Mouse (Mus musculus) limb, embryonic 15.5 days (tissue): ENCODE measurements around the gene Smad3. TPM values are rescaled to one million over a fixed set of nuclear protein-coding genes. Genes with fewer than 3 reads are reported as not detected.

Experiments
- ATAC-seq: fragments of 200-750 bp; cut with Nextera tagmentation; 2 replicates; pipeline ENCODE4 v1.8.0; 2017; ENCODE audit warnings: low read depth, moderate TSS enrichment; ENCODE audit not compliant: insufficient number of reproducible peaks, low FRiP score, low TSS enrichment
- H3K27ac ChIP-seq: fragments of 300-500 bp; sonication (generic); 2 replicates; pipeline ENCODE4 v1.5.1; 2015; ENCODE audit warnings: moderate library complexity, mild to moderate bottlenecking, inconsistent platforms
- H3K27me3 ChIP-seq: fragments of 300-500 bp; sonication (generic); 2 replicates; pipeline ENCODE4 v1.6.1; 2015; ENCODE audit warnings: inconsistent platforms
- H3K36me3 ChIP-seq: fragments of 300-500 bp; sonication (generic); 2 replicates; pipeline ENCODE4 v1.6.1; 2015; ENCODE audit warnings: inconsistent platforms
- H3K4me1 ChIP-seq: fragments of 300-500 bp; sonication (generic); 2 replicates; pipeline ENCODE4 v1.6.1; 2015; ENCODE audit warnings: inconsistent platforms
- H3K4me2 ChIP-seq: fragments of 300-500 bp; sonication (generic); 2 replicates; pipeline ENCODE4 v1.6.1; 2015; ENCODE audit warnings: mild to moderate bottlenecking, inconsistent platforms
- H3K4me3 ChIP-seq: fragments of 300-500 bp; sonication (generic); 2 replicates; pipeline ENCODE4 v1.5.1; 2015; ENCODE audit warnings: mild to moderate bottlenecking, inconsistent platforms
- H3K9ac ChIP-seq: fragments of 300-500 bp; sonication (generic); 2 replicates; pipeline ENCODE4 v1.6.1; 2015; ENCODE audit warnings: inconsistent platforms
- H3K9me3 ChIP-seq: fragments of 300-500 bp; sonication (generic); 2 replicates; pipeline ENCODE4 v1.6.1; 2016; ENCODE audit warnings: inconsistent platforms
- WGBS: fragments of 180-500 bp; shearing (Covaris S2); methylation state at CpG from one replicate; pipeline ENCODE4 v1.1.7; 2015; 5-methylcytosine and 5-hydroxymethylcytosine counted together
- polyA plus RNA-seq: library from polyadenylated mRNA; unstranded; fragments of >200 nt; fragmentation: Nextera tagmentation; extraction: Ambion mirVana; gene quantifications from 2 replicates; pipeline ENCODE4 v1.2.1, GENCODE M21; 2015

Gene Smad3
- polyA plus RNA-seq, 1 experiment from 2014 or later, result 28.9 TPM

- no peak overlapping the region; the same call in 1 of the 2 replicates for H3K27ac ChIP-seq
- 64% methylated on average over 2 of the region's 2 CpGs for WGBS
- H3K9me3 ChIP-seq, result no peaks in the 10 kb centered on the region
- no peak overlapping the region for H3K9ac ChIP-seq
- peaks cover 36% of the 10 kb centered on the region for H3K36me3 ChIP-seq
- ATAC-seq, result no peak
- no peak overlapping the region for H3K4me2 ChIP-seq
- H3K4me3 ChIP-seq, result no peak overlapping the region
- no peaks in the 10 kb centered on the region for H3K27me3 ChIP-seq
- H3K4me1 ChIP-seq, result peaks cover 74% of the 10 kb centered on the region
These were observed 93.5 kb downstream of the Smad3 start for GRCm38 (mm10) chr9:63664300-63664745.

GRCm38 (mm10) chr9:63663222-63663621 is 94.6 kb downstream of the Smad3 start:
- Histone ChIP-seq H3K4me3 (no peak overlapping the region), H3K9ac (no peak overlapping the region), H3K4me2 (no peak overlapping the region), H3K27me3 (no peaks in the 10 kb centered on the region), H3K9me3 (no peaks in the 10 kb centered on the region), H3K36me3 (peaks cover 36% of the 10 kb centered on the region), H3K27ac (no peak overlapping the region), H3K4me1 (peaks cover 74% of the 10 kb centered on the region)
- ATAC-seq, result no peak
- 45% methylated on average over 10 of the region's 10 CpGs for WGBS

- H3K9me3 ChIP-seq, result no peaks in the 10 kb centered on the region
- H3K36me3 ChIP-seq, result peaks cover 36% of the 10 kb centered on the region
- H3K4me1 ChIP-seq, result peaks cover 72% of the 10 kb centered on the region
- H3K4me2 ChIP-seq, result no peak overlapping the region
- H3K27ac ChIP-seq, result no peak overlapping the region
- ATAC-seq, result no peak
- WGBS, result 74% methylated on average over 7 of the region's 7 CpGs
- H3K9ac ChIP-seq, result no peak overlapping the region
- no peak overlapping the region for H3K4me3 ChIP-seq
- no peaks in the 10 kb centered on the region for H3K27me3 ChIP-seq
These were observed 95.0 kb downstream of the Smad3 start for GRCm38 (mm10) chr9:63662759-63663158.

GRCm38 (mm10) chr9:63660691-63661090 is 97.1 kb downstream of the Smad3 start:
- 93% methylated on average over 3 of the region's 3 CpGs for WGBS
- ATAC-seq, result no peak
- H3K27ac ChIP-seq, result no peak overlapping the region
- H3K9ac ChIP-seq, result no peak overlapping the region
- no peak overlapping the region for H3K4me3 ChIP-seq
- H3K36me3 ChIP-seq, result peaks cover 38% of the 10 kb centered on the region
- H3K27me3 ChIP-seq, result no peaks in the 10 kb centered on the region
- H3K9me3 ChIP-seq, result no peaks in the 10 kb centered on the region
- peaks cover 70% of the 10 kb centered on the region for H3K4me1 ChIP-seq
- H3K4me2 ChIP-seq, result no peak overlapping the region

GRCm38 (mm10) chr9:63660061-63660460 is 97.7 kb downstream of the Smad3 start:
- H3K9ac ChIP-seq, result no peak overlapping the region
- H3K36me3 ChIP-seq, result peaks cover 44% of the 10 kb centered on the region
- no peak overlapping the region for H3K4me2 ChIP-seq
- H3K27ac ChIP-seq, result 0 out of 2 replicates have a peak overlapping the region, but pooled peaks have one; percentile 74
- H3K4me3 ChIP-seq, result no peak overlapping the region
- 82% methylated on average over 4 of the region's 4 CpGs for WGBS
- no peaks in the 10 kb centered on the region for H3K9me3 ChIP-seq
- ATAC-seq, result no peak
- no peaks in the 10 kb centered on the region for H3K27me3 ChIP-seq
- H3K4me1 ChIP-seq, result peaks cover 70% of the 10 kb centered on the region

GRCm38 (mm10) chr9:63658970-63659371 is 98.8 kb downstream of the Smad3 start:
- Histone ChIP-seq H3K4me3 (no peak overlapping the region), H3K27me3 (no peaks in the 10 kb centered on the region), H3K4me2 (no peak overlapping the region), H3K9ac (no peak overlapping the region), H3K36me3 (peaks cover 51% of the 10 kb centered on the region), H3K4me1 (peaks cover 72% of the 10 kb centered on the region), H3K9me3 (no peaks in the 10 kb centered on the region), H3K27ac (peak overlapping the region; percentile 74)
- ATAC-seq, result no peak; the same call in 1 of the 2 replicates
- 32% methylated on average over 5 of the region's 5 CpGs for WGBS

- WGBS, result 73% methylated on average over 9 of the region's 9 CpGs
- H3K4me3 ChIP-seq, result no peak overlapping the region
- H3K27ac ChIP-seq, result peak overlapping the region; percentile 74
- no peaks in the 10 kb centered on the region for H3K27me3 ChIP-seq
- no peak overlapping the region for H3K9ac ChIP-seq
- no peaks in the 10 kb centered on the region for H3K9me3 ChIP-seq
- no peak for ATAC-seq
- H3K36me3 ChIP-seq, result peaks cover 45% of the 10 kb centered on the region
- H3K4me2 ChIP-seq, result no peak overlapping the region
- peaks cover 71% of the 10 kb centered on the region for H3K4me1 ChIP-seq
These were observed 99.4 kb downstream of the Smad3 start for GRCm38 (mm10) chr9:63658436-63658835.

GRCm38 (mm10) chr9:63657167-63657566 is 100.6 kb downstream of the Smad3 start:
- peaks cover 80% of the 10 kb centered on the region for H3K4me1 ChIP-seq
- H3K4me3 ChIP-seq, result no peak overlapping the region
- H3K27me3 ChIP-seq, result no peaks in the 10 kb centered on the region
- peaks cover 40% of the 10 kb centered on the region for H3K36me3 ChIP-seq
- H3K9me3 ChIP-seq, result no peaks in the 10 kb centered on the region
- no peak overlapping the region for H3K9ac ChIP-seq
- H3K4me2 ChIP-seq, result no peak overlapping the region
- no peak for ATAC-seq
- WGBS, result 69% methylated on average over 4 of the region's 4 CpGs
- H3K27ac ChIP-seq, result no peak overlapping the region

- peak overlapping the region; percentile 54; the same call in 1 of the 2 replicates for H3K27ac ChIP-seq
- no peak for ATAC-seq
- peaks cover 23% of the 10 kb centered on the region for H3K36me3 ChIP-seq
- 36% methylated on average over 1 of the region's 1 CpGs for whole genome bisulfite sequencing
- H3K4me2 ChIP-seq, result no peak overlapping the region
- no peak overlapping the region for H3K9ac ChIP-seq
- no peak overlapping the region for H3K4me3 ChIP-seq
- peaks cover 96% of the 10 kb centered on the region for H3K4me1 ChIP-seq
- H3K27me3 ChIP-seq, result no peaks in the 10 kb centered on the region
- H3K9me3 ChIP-seq, result no peaks in the 10 kb centered on the region
These were observed 102.7 kb downstream of the Smad3 start for GRCm38 (mm10) chr9:63655092-63655491.

- ATAC-seq, result no peak
- H3K27ac ChIP-seq, result peak overlapping the region; percentile 28; the same call in 1 of the 2 replicates
- WGBS, result 83% methylated on average over 8 of the region's 8 CpGs
- no peak overlapping the region for H3K4me3 ChIP-seq
- no peaks in the 10 kb centered on the region for H3K27me3 ChIP-seq
- peaks cover 26% of the 10 kb centered on the region for H3K36me3 ChIP-seq
- no peak overlapping the region for H3K9ac ChIP-seq
- H3K4me1 ChIP-seq, result peaks cover 95% of the 10 kb centered on the region
- no peaks in the 10 kb centered on the region for H3K9me3 ChIP-seq
- no peak overlapping the region for H3K4me2 ChIP-seq
These were observed 103.2 kb downstream of the Smad3 start for GRCm38 (mm10) chr9:63654575-63654974.

- Histone ChIP-seq H3K4me2 (no peak overlapping the region), H3K4me1 (peaks cover 88% of the 10 kb centered on the region), H3K36me3 (peaks cover 36% of the 10 kb centered on the region), H3K27me3 (no peaks in the 10 kb centered on the region), H3K9ac (no peak overlapping the region), H3K9me3 (no peaks in the 10 kb centered on the region), H3K27ac (0 out of 2 replicates have a peak overlapping the region, but pooled peaks have one; percentile 47), H3K4me3 (no peak overlapping the region)
- 47% methylated on average over 7 of the region's 7 CpGs for WGBS
- ATAC-seq, result no peak
These were observed 104.1 kb downstream of the Smad3 start for GRCm38 (mm10) chr9:63653666-63654065.

GRCm38 (mm10) chr9:63651594-63651993 is 106.2 kb downstream of the Smad3 start:
- ATAC-seq, result peak; percentile 61; the same call in 1 of the 2 replicates
- H3K36me3 ChIP-seq, result peaks cover 45% of the 10 kb centered on the region
- 26% methylated on average over 11 of the region's 11 CpGs for WGBS
- no peaks in the 10 kb centered on the region for H3K9me3 ChIP-seq
- 0 out of 2 replicates have a peak overlapping the region, but pooled peaks have one; percentile 6 for H3K4me2 ChIP-seq
- H3K4me3 ChIP-seq, result no peak overlapping the region
- H3K4me1 ChIP-seq, result peaks cover 85% of the 10 kb centered on the region
- no peak overlapping the region for H3K9ac ChIP-seq
- no peaks in the 10 kb centered on the region for H3K27me3 ChIP-seq
- H3K27ac ChIP-seq, result peak overlapping the region; percentile 89

GRCm38 (mm10) chr9:63650905-63651304 is 106.9 kb downstream of the Smad3 start:
- no peak overlapping the region for H3K9ac ChIP-seq
- ATAC-seq, result peak; percentile 50
- WGBS, result 48% methylated on average over 14 of the region's 14 CpGs
- H3K9me3 ChIP-seq, result no peaks in the 10 kb centered on the region
- 0 out of 2 replicates have a peak overlapping the region, but pooled peaks have one; percentile 6 for H3K4me2 ChIP-seq
- H3K27ac ChIP-seq, result peak overlapping the region; percentile 89
- H3K36me3 ChIP-seq, result peaks cover 52% of the 10 kb centered on the region
- no peaks in the 10 kb centered on the region for H3K27me3 ChIP-seq
- no peak overlapping the region for H3K4me3 ChIP-seq
- peaks cover 78% of the 10 kb centered on the region for H3K4me1 ChIP-seq
